Mouse (Mus musculus): ENCODE data around the gene Fkbp7. TPM values are rescaled to one million over a fixed set of nuclear protein-coding genes. Genes with fewer than 3 reads are reported as not detected.
"Not testable (repeated sequence)": the region's sequence is repeated elsewhere in the genome, so short reads cannot be mapped to it uniquely, and the experiment has no call there.

Gene Fkbp7
- polyA plus RNA-seq, 1 experiment, result 10.0 TPM

DNA sequence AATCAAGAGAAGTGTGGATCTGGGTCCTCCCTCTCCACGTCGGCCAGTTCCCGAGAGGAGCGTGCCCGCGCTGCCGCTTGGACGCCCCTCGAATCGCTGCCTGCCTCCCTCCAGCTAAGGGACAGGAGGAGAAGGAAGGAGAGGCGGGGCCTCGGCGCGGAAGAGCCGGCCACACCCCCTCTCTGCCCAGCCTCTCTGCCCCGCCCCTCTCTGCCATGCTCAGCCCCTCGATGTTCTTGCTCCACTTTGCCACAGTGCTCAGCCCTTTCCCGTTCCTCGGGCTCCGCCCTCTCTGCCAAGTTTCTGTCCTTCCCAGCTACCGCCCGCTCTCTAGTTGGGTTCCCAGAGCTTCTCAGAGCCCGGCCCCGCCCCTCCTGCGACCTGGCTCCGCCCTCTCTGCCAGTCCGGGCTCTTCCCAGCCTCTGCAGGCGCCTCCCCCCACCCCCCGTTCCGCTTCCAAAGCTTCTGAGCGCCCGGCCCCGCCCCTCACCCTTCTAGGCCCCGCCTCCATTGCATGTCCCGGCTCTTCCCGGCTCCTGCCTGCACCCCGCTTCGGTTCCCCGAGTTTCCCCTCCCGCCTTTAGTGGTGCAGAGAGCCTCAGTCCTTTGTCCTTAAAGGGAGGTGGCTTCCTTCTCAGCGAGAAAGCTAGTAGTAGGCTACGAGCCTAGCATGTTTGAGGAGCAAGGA is 24.9 kb downstream of the Fkbp7 start, which contains the start of the genes Prkra and Pjvk:
TSS of gene Prkra (minus strand) at position 133 of the 688 bp plus-strand sequence.
TSS of gene Pjvk (plus strand) at position 594 of the 688 bp plus-strand sequence.
- Histone ChIP-seq H3K36me3 (ENCODE audit: control insufficient read depth, insufficient read depth, low read length, poor library complexity, severe bottlenecking) (no peaks in the 10 kb centered on the region), H3K27me3 (ENCODE audit: control insufficient read depth, insufficient read depth, low read length, poor library complexity, severe bottlenecking) (no peaks in the 10 kb centered on the region), H3K4me1 (ENCODE audit: control insufficient read depth, insufficient read depth, low read length) (no peaks in the 10 kb centered on the region), H3K9me3 (replicated peaks; ENCODE audit: control insufficient read depth, insufficient read depth, low read length, poor library complexity, severe bottlenecking) (no peaks in the 10 kb centered on the region), H3K9ac (ENCODE audit: low read depth, poor library complexity, severe bottlenecking) (peak within 1 kb of the TSS; percentile 65), H3K4me3 (ENCODE audit: low read depth, low read length) (peak within 1 kb of the TSS; percentile 76), H3K27ac (ENCODE audit: insufficient read depth, low read length) (peak within 1 kb of the TSS; percentile 60)
- TF ChIP-seq POLR2A (IDR thresholded peaks at IDR 0.05; ENCODE audit: insufficient read depth, low read length), result peak; percentile 67
- TF ChIP-seq EP300 (IDR thresholded peaks at IDR 0.05; ENCODE audit: insufficient read depth, low read depth, low read length), result no peak

DNA sequence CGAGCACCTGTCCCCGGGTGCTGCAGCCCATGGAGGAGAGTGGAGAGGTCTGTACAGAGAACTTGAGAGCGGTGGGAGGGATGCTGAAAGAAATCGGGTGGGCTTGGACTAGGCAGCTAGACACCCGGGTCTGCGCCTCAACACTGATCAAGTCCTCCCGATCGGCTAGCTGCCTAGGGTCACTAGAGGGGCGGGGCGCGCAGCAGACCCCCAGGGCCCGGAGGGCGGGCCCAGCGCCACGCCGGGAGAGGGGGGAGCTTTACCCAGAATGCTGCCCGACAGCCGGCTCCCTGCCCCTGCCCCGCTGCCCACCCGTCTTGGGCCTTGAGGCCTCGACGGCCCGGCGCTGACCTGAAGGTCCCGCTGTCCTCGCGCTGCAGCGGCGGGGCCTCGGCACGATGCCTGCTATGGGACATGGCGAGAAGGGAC is 25.5 kb downstream of the Fkbp7 start:
- H3K9ac ChIP-seq (ENCODE audit: low read depth, poor library complexity, severe bottlenecking), result peak overlapping the region; percentile 65
- no peaks in the 10 kb centered on the region for H3K27me3 ChIP-seq (ENCODE audit: control insufficient read depth, insufficient read depth, low read length, poor library complexity, severe bottlenecking)
- no peak for TF ChIP-seq CTCF (IDR thresholded peaks at IDR 0.05; ENCODE audit: low read depth, low read length)
- TF ChIP-seq POLR2A (IDR thresholded peaks at IDR 0.05; ENCODE audit: insufficient read depth, low read length), result no peak
- no peak for TF ChIP-seq EP300 (IDR thresholded peaks at IDR 0.05; ENCODE audit: insufficient read depth, low read depth, low read length)
- no peaks in the 10 kb centered on the region for H3K36me3 ChIP-seq (ENCODE audit: control insufficient read depth, insufficient read depth, low read length, poor library complexity, severe bottlenecking)
- no peaks in the 10 kb centered on the region for H3K4me1 ChIP-seq (ENCODE audit: control insufficient read depth, insufficient read depth, low read length)
- H3K27ac ChIP-seq (ENCODE audit: insufficient read depth, low read length), result no peak overlapping the region
- peak overlapping the region; percentile 76 for H3K4me3 ChIP-seq (ENCODE audit: low read depth, low read length)
- no peaks in the 10 kb centered on the region for H3K9me3 ChIP-seq (replicated peaks; ENCODE audit: control insufficient read depth, insufficient read depth, low read length, poor library complexity, severe bottlenecking)

- H3K9me3 ChIP-seq (replicated peaks; ENCODE audit: control insufficient read depth, insufficient read depth, low read length, poor library complexity, severe bottlenecking), result no peaks in the 10 kb centered on the region
- no peak overlapping the region for H3K4me3 ChIP-seq (ENCODE audit: low read depth, low read length)
- no peak overlapping the region for H3K9ac ChIP-seq (ENCODE audit: low read depth, poor library complexity, severe bottlenecking)
- H3K4me1 ChIP-seq (ENCODE audit: control insufficient read depth, insufficient read depth, low read length), result no peaks in the 10 kb centered on the region
- no peaks in the 10 kb centered on the region for H3K36me3 ChIP-seq (ENCODE audit: control insufficient read depth, insufficient read depth, low read length, poor library complexity, severe bottlenecking)
- no peak overlapping the region for H3K27ac ChIP-seq (ENCODE audit: insufficient read depth, low read length)
- TF ChIP-seq POLR2A (IDR thresholded peaks at IDR 0.05; ENCODE audit: insufficient read depth, low read length) (no peak), EP300 (IDR thresholded peaks at IDR 0.05; ENCODE audit: insufficient read depth, low read depth, low read length) (no peak), CTCF (IDR thresholded peaks at IDR 0.05; ENCODE audit: low read depth, low read length) (no peak)
- no peaks in the 10 kb centered on the region for H3K27me3 ChIP-seq (ENCODE audit: control insufficient read depth, insufficient read depth, low read length, poor library complexity, severe bottlenecking)
These were observed 29.1 kb downstream of the Fkbp7 start for GRCm38 (mm10) chr2:76643801-76644200.

- H3K9ac ChIP-seq (ENCODE audit: low read depth, poor library complexity, severe bottlenecking), result no peak overlapping the region
- H3K36me3 ChIP-seq (ENCODE audit: control insufficient read depth, insufficient read depth, low read length, poor library complexity, severe bottlenecking), result peaks cover 3% of the 10 kb centered on the region; the same call in 1 of the 2 replicates
- no peaks in the 10 kb centered on the region for H3K4me1 ChIP-seq (ENCODE audit: control insufficient read depth, insufficient read depth, low read length)
These were observed 33.3 kb downstream of the Fkbp7 start for GRCm38 (mm10) chr2:76639637-76640036.

GRCm38 (mm10) chr2:76631600-76631999 is 41.3 kb downstream of the Fkbp7 start:
- Histone ChIP-seq H3K27me3 (ENCODE audit: control insufficient read depth, insufficient read depth, low read length, poor library complexity, severe bottlenecking) (no peaks in the 10 kb centered on the region), H3K27ac (ENCODE audit: insufficient read depth, low read length) (no peak overlapping the region), H3K9me3 (replicated peaks; ENCODE audit: control insufficient read depth, insufficient read depth, low read length, poor library complexity, severe bottlenecking) (peaks cover 4% of the 10 kb centered on the region; the same call in 1 of the 2 replicates), H3K4me3 (ENCODE audit: low read depth, low read length) (no peak overlapping the region), H3K4me1 (ENCODE audit: control insufficient read depth, insufficient read depth, low read length) (no peaks in the 10 kb centered on the region), H3K36me3 (ENCODE audit: control insufficient read depth, insufficient read depth, low read length, poor library complexity, severe bottlenecking) (peaks cover 3% of the 10 kb centered on the region; the same call in 1 of the 2 replicates), H3K9ac (ENCODE audit: low read depth, poor library complexity, severe bottlenecking) (no peak overlapping the region)
- no peak for TF ChIP-seq POLR2A (IDR thresholded peaks at IDR 0.05; ENCODE audit: insufficient read depth, low read length)
- no peak for TF ChIP-seq EP300 (IDR thresholded peaks at IDR 0.05; ENCODE audit: insufficient read depth, low read depth, low read length)
- no peak for TF ChIP-seq CTCF (IDR thresholded peaks at IDR 0.05; ENCODE audit: low read depth, low read length)

More at GRCm38 (mm10) chr2:76639637-76640036, 33.3 kb downstream of the Fkbp7 start:
- H3K27me3 ChIP-seq (ENCODE audit: control insufficient read depth, insufficient read depth, low read length, poor library complexity, severe bottlenecking), result no peaks in the 10 kb centered on the region
- H3K27ac ChIP-seq (ENCODE audit: insufficient read depth, low read length), result no peak overlapping the region
- no peak overlapping the region for H3K4me3 ChIP-seq (ENCODE audit: low read depth, low read length)
- no peaks in the 10 kb centered on the region for H3K9me3 ChIP-seq (replicated peaks; ENCODE audit: control insufficient read depth, insufficient read depth, low read length, poor library complexity, severe bottlenecking)
- TF ChIP-seq CTCF (IDR thresholded peaks at IDR 0.05; ENCODE audit: low read depth, low read length), result no peak
- TF ChIP-seq EP300 (IDR thresholded peaks at IDR 0.05; ENCODE audit: insufficient read depth, low read depth, low read length), result no peak
- no peak for TF ChIP-seq POLR2A (IDR thresholded peaks at IDR 0.05; ENCODE audit: insufficient read depth, low read length)

- Histone ChIP-seq H3K36me3 (ENCODE audit: control insufficient read depth, insufficient read depth, low read length, poor library complexity, severe bottlenecking) (no peaks in the 10 kb centered on the region), H3K9me3 (replicated peaks; ENCODE audit: control insufficient read depth, insufficient read depth, low read length, poor library complexity, severe bottlenecking) (peaks cover 12% of the 10 kb centered on the region), H3K4me3 (ENCODE audit: low read depth, low read length) (no peak overlapping the region), H3K27ac (ENCODE audit: insufficient read depth, low read length) (no peak overlapping the region), H3K4me1 (ENCODE audit: control insufficient read depth, insufficient read depth, low read length) (no peaks in the 10 kb centered on the region), H3K9ac (ENCODE audit: low read depth, poor library complexity, severe bottlenecking) (no peak overlapping the region), H3K27me3 (ENCODE audit: control insufficient read depth, insufficient read depth, low read length, poor library complexity, severe bottlenecking) (no peaks in the 10 kb centered on the region)
- TF ChIP-seq EP300 (IDR thresholded peaks at IDR 0.05; ENCODE audit: insufficient read depth, low read depth, low read length) (no peak), CTCF (IDR thresholded peaks at IDR 0.05; ENCODE audit: low read depth, low read length) (no peak), POLR2A (IDR thresholded peaks at IDR 0.05; ENCODE audit: insufficient read depth, low read length) (no peak)
These were observed 42.6 kb downstream of the Fkbp7 start for GRCm38 (mm10) chr2:76630293-76630692.

DNA sequence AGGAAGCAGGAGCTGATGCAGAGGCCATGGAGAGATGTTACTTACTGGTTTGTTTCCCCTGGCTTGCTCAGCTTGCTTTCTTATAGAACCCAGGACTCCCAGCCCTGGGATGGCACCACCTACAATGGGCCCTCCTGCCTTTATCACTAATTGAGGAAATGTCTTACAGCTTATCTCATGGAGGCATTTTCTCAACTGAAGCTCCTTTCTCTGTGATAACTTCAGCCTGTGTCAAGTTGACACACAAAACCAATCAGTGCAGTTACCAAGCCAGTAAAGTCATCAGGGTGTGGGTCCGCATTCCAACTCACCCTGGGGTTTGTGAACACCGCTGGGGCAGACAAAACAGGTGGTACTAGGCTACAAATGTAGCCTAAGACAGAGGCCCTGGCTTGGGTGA is 50.6 kb downstream of the Fkbp7 start:
- not testable (repeated sequence) for H3K27me3 ChIP-seq (ENCODE audit: control insufficient read depth, insufficient read depth, low read length, poor library complexity, severe bottlenecking); H3K27ac ChIP-seq (ENCODE audit: insufficient read depth, low read length); H3K36me3 ChIP-seq (ENCODE audit: control insufficient read depth, insufficient read depth, low read length, poor library complexity, severe bottlenecking); H3K4me3 ChIP-seq (ENCODE audit: low read depth, low read length); H3K9ac ChIP-seq (ENCODE audit: low read depth, poor library complexity, severe bottlenecking); H3K4me1 ChIP-seq (ENCODE audit: control insufficient read depth, insufficient read depth, low read length)
- peaks cover 15% of the 10 kb centered on the region for H3K9me3 ChIP-seq (replicated peaks; ENCODE audit: control insufficient read depth, insufficient read depth, low read length, poor library complexity, severe bottlenecking)
